Mouse (Mus musculus) stomach, embryonic 16.5 days (tissue): ENCODE results near the gene Smpd3. TPM values are rescaled to one million over a fixed set of nuclear protein-coding genes. Genes with fewer than 3 reads are reported as not detected.

ENCODE experiments used
- ATAC-seq: fragments of 200-750 bp; cut with Nextera tagmentation; 2 replicates; pipeline ENCODE4 v1.8.0; 2017; ENCODE audit warnings: moderate number of reproducible peaks, moderate TSS enrichment; ENCODE audit not compliant: insufficient read depth, low FRiP score
- H3K27ac ChIP-seq: fragments of 300-500 bp; sonication (generic); 2 replicates; pipeline ENCODE4 v1.5.1; 2014; ENCODE audit warnings: low read length
- H3K27me3 ChIP-seq: fragments of 300-500 bp; sonication (generic); 2 replicates; pipeline ENCODE4 v1.6.1; 2014; ENCODE audit warnings: low read length, control low read depth, mixed read lengths; ENCODE audit not compliant: control insufficient read depth, insufficient read depth
- H3K36me3 ChIP-seq: fragments of 300-500 bp; sonication (generic); 2 replicates; pipeline ENCODE4 v1.6.1; 2014; ENCODE audit warnings: low read length; ENCODE audit not compliant: control insufficient read depth, insufficient read depth
- H3K4me1 ChIP-seq: fragments of 300-500 bp; sonication (generic); 2 replicates; pipeline ENCODE4 v1.6.1; 2014; ENCODE audit warnings: low read length, control low read depth, mixed read lengths; ENCODE audit not compliant: control insufficient read depth, insufficient read depth
- H3K4me2 ChIP-seq: fragments of 300-500 bp; sonication (generic); 2 replicates; pipeline ENCODE4 v1.6.1; 2014; ENCODE audit warnings: low read depth, low read length, mixed read lengths
- H3K4me3 ChIP-seq: fragments of 300-500 bp; sonication (generic); replicated peaks from 2 replicates; pipeline ENCODE4 v1.5.1; 2014; ENCODE audit warnings: mild to moderate bottlenecking, low read length
- H3K9ac ChIP-seq: fragments of 300-500 bp; sonication (generic); 2 replicates; pipeline ENCODE4 v1.6.1; 2014; ENCODE audit warnings: low read length
- H3K9me3 ChIP-seq: fragments of 300-500 bp; sonication (generic); replicated peaks from 2 replicates; pipeline ENCODE4 v1.6.1; 2016; ENCODE audit warnings: low read length, control low read depth; ENCODE audit not compliant: control insufficient read depth
- WGBS: fragments of 180-500 bp; shearing (Covaris S2); extraction: QIAGEN DNeasy Blood & Tissue Kit; methylation state at CpG from one replicate; pipeline ENCODE4 v1.1.7; 2014; 5-methylcytosine and 5-hydroxymethylcytosine counted together
- polyA plus RNA-seq: library from polyadenylated mRNA; unstranded; fragments of >200 nt; fragmentation: Nextera tagmentation; extraction: Ambion mirVana; gene quantifications from 2 replicates; pipeline ENCODE4 v1.2.1, GENCODE M21; 2015

Gene Smpd3
- polyA plus RNA-seq, 1 experiment from 2014 or later, result 24.5 TPM

DNA sequence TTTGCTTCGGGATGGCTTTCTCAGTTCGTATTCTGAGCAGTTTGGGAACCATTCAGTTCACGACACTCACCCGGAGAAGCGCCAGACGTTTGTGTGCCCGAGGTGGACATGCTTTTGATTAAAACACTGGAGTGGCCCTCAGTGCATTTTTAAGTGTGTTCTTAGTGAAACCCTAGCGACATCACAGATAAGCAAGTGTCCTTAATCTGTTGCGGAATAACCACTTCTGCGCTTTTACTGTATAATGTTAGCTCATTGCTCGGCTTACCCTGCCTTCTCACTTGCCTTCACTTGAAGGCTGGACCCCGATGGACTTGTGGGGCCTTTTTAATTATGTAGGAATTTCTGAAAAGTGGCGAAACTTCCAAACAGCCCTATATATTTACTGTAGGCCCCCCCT is 126.4 kb downstream of the Smpd3 start:
- Histone ChIP-seq H3K9me3 (no peaks in the 10 kb centered on the region), H3K36me3 (peaks cover 6% of the 10 kb centered on the region; the same call in 1 of the 2 replicates), H3K27me3 (no peaks in the 10 kb centered on the region), H3K4me2 (peak overlapping the region; percentile 83), H3K4me3 (peak overlapping the region; percentile 96), H3K9ac (peak overlapping the region; percentile 95), H3K27ac (peak overlapping the region; percentile 89), H3K4me1 (peaks cover 8% of the 10 kb centered on the region)
- ATAC-seq, result no peak
- WGBS, result 4% methylated on average over 13 of the region's 13 CpGs

DNA sequence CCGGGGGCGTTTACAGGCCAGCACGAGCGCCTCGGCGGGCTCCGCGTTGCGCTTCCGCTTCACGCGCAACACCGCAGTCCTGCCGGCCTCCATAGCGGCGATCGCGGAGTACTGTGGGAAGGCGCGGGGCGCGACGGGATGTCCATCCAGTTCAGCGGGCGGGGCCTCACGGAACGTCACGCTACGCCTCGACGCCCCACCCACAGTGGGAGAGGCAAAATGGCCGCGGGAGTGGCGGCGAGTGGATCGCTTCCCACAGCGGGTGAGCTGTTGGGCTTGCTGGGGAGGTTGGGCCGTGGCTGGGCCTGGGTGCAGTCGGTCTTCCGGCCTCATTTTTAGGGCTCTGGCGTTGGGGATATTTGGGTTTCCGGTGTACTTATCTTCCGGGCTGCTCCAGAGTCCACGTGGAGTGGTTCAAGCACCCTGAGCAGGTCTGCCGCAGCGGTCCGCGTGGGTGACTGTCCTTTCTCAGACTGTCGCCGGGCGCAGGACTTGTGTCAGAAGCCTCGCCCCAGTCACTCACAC is 126.9 kb downstream of the Smpd3 start, which contains the start of the genes Slc7a6os and Prmt7:
Gene Slc7a6os, minus strand, starts transcription at position 115 of the 525 bp plus-strand sequence.
Gene Prmt7, plus strand, starts transcription at position 116 of the 525 bp plus-strand sequence.
- H3K9ac ChIP-seq, result peak within 1 kb of the TSS; percentile 95
- no peaks in the 10 kb centered on the region for H3K27me3 ChIP-seq
- WGBS, result under 1% methylated on average over 52 of the region's 52 CpGs
- H3K9me3 ChIP-seq, result no peaks in the 10 kb centered on the region
- peak within 1 kb of the TSS; percentile 96 for H3K4me3 ChIP-seq
- peaks cover 8% of the 10 kb centered on the region for H3K4me1 ChIP-seq
- peak; percentile 99 for ATAC-seq
- H3K27ac ChIP-seq, result peak within 1 kb of the TSS; percentile 89
- H3K36me3 ChIP-seq, result peaks cover 6% of the 10 kb centered on the region; the same call in 1 of the 2 replicates
- peak within 1 kb of the TSS; percentile 85 for H3K4me2 ChIP-seq

DNA sequence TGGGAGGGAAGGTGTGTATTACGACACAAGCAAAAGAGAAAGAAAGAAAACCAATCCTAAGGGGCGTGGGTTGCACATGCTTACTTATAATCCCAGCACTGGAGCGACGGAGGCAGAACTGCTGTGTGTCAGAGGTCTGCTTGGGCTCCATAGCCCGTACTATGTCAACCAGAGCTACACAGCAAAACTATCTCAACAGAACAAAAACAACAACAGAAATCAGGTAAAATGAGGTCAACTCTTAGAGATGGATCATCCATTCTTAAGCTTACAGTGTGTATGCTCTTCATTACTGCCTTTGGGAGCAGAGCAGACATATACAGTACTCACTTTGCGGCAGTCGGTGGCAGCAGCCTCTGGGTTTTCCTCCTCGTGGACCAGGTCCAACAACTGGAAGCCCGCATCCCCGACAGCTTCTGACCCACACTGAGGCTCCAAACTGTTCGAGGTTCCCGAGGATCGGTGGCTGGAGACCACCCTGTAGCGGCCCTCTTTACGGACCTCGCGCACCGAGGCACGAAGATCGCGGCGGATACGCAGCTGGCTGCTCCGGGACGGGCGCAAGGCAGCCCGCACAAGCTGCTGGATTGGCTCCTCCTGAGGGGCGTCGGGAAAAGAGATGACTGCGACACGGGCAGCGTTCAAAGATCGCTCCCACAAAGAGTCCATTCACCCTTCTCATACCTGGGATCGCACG is 127.6 kb downstream of the Smpd3 start:
- WGBS, result under 1% methylated on average over 35 of the region's 35 CpGs
- peak overlapping the region; percentile 95 for H3K9ac ChIP-seq
- H3K27ac ChIP-seq, result peak overlapping the region; percentile 89
- peaks cover 8% of the 10 kb centered on the region for H3K4me1 ChIP-seq
- peaks cover 6% of the 10 kb centered on the region; the same call in 1 of the 2 replicates for H3K36me3 ChIP-seq
- H3K4me3 ChIP-seq, result peak overlapping the region; percentile 96
- H3K27me3 ChIP-seq, result no peaks in the 10 kb centered on the region
- peak overlapping the region; percentile 85 for H3K4me2 ChIP-seq
- H3K9me3 ChIP-seq, result no peaks in the 10 kb centered on the region
- ATAC-seq, result peak; percentile 48

Other genes with a start within 250 kb of the Smpd3 start
- 62.6 and 82.5 TPM in 2 replicates for gene Esrp2, start 201.0 kb downstream of the Smpd3 start, polyA plus RNA-seq
- 13.7 and 14.9 TPM in 2 replicates for gene Pla2g15, start 187.6 kb downstream of the Smpd3 start, polyA plus RNA-seq
- 28.7 and 33.2 TPM in 2 replicates for gene Slc7a6, start 169.1 kb downstream of the Smpd3 start, polyA plus RNA-seq
- gene Slc7a6os, start 127.1 kb downstream of the Smpd3 start, polyA plus RNA-seq, result 25.5 and 26.3 TPM in 2 replicates
- gene Prmt7, start 127.1 kb downstream of the Smpd3 start, polyA plus RNA-seq, result 43.8 and 44.7 TPM in 2 replicates
- gene Zfp90, start 77.3 kb upstream of the Smpd3 start, polyA plus RNA-seq, result 15.3 and 18.1 TPM in 2 replicates
- gene 6030452D12Rik, start 162.5 kb upstream of the Smpd3 start, polyA plus RNA-seq, result not detected in 2 replicates
- gene Cdh3, start 172.9 kb upstream of the Smpd3 start, polyA plus RNA-seq, result 16.7 and 16.8 TPM in 2 replicates
- 13.4 and 26.5 TPM in 2 replicates for gene Gm10073, start 235.5 kb upstream of the Smpd3 start, polyA plus RNA-seq